Mouse (Mus musculus): Measurements from ENCODE around the gene Gpalpp1. TPM values are rescaled to one million over a fixed set of nuclear protein-coding genes. Genes with fewer than 3 reads are reported as not detected.

The Gpalpp1 gene
- total and polyA plus RNA-seq, 3 experiments, result 12.9 to 25.2 (median 20.2) TPM

DNA sequence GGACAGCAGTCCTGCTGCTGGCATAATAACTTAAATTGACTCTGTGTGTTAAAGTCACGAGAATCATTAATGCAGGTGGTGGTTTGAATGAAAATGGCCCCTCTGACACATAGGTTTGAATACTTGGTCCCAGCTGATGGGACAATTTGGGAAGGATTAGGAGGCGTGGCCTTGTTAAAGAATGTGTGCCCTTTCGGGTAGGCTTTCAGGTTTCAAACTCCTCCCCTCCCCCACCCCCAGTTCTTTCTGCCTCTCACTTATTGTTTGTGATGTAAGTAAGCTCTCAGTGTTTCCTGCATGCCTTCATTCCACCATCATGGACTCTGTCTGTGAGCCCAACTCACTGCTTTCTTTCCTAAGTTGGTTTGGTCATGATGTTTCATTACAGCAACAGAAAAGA is 16.8 kb upstream of the Gpalpp1 start:
- dilution Hi-C loops (cut with MboI; ENCODE audit: extremely low pct_ligation_motif_present, extremely low pct_unique_long_range_greater_than_20kb, low sequenced_read_pairs) (no loop called here), in situ Hi-C loops (cut with MboI; ENCODE audit: low pct_ligation_motif_present, low pct_unique_long_range_greater_than_20kb, low sequenced_read_pairs) (no loop called here)
- H3K4me3 ChIP-seq (replicated peaks in 1 of 3; ENCODE audit: low read depth in 2 of 3, low read length in 2 of 3, poor library complexity in 1 of 3), result no peak overlapping the region
- H3K36me3 ChIP-seq (replicated peaks in 1 of 2; ENCODE audit: control insufficient read depth in 1 of 2, insufficient read depth in 1 of 2, low read length in 1 of 2), result peaks cover 74 to 98% of the 10 kb centered on the region in 2 experiments
- no peaks in the 10 kb centered on the region for H3K27me3 ChIP-seq (replicated peaks)
- H3K79me2 ChIP-seq (replicated peaks; ENCODE audit: control insufficient read depth, extremely low read depth, insufficient read depth, poor library complexity, severe bottlenecking), result peaks cover 16% of the 10 kb centered on the region; the same call in 1 of the 2 replicates
- no peak overlapping the region for H3K27ac ChIP-seq (ENCODE audit: insufficient read depth, low read depth)
- H3K4me1 ChIP-seq (ENCODE audit: control insufficient read depth in 1 of 2, insufficient read depth in 2 of 2), result no peaks in the 10 kb centered on the region
- TF ChIP-seq RAD21 (IDR thresholded peaks at IDR 0.05; ENCODE audit: low read depth, low read length) (no peak), ZC3H11A (IDR thresholded peaks at IDR 0.05; ENCODE audit: low read depth, low read length) (no peak), GABPA (IDR thresholded peaks at IDR 0.05; ENCODE audit: insufficient replicate concordance, low read depth, low read length) (no peak), MEF2A (IDR thresholded peaks at IDR 0.05; ENCODE audit: borderline replicate concordance, low read depth, low read length) (no peak), ZNF384 (IDR thresholded peaks at IDR 0.05; ENCODE audit: low read depth, low read length) (no peak)
- H3K9ac ChIP-seq (ENCODE audit: insufficient read depth, low read depth), result no peak overlapping the region
- H3K4me2 ChIP-seq (ENCODE audit: insufficient read depth, low read depth, poor library complexity, severe bottlenecking), result no peak overlapping the region
- no peak for DNase-seq (ENCODE audit: extremely low read depth)
- H3K9me3 ChIP-seq (replicated peaks; ENCODE audit: low read length), result peaks cover 6% of the 10 kb centered on the region

DNA sequence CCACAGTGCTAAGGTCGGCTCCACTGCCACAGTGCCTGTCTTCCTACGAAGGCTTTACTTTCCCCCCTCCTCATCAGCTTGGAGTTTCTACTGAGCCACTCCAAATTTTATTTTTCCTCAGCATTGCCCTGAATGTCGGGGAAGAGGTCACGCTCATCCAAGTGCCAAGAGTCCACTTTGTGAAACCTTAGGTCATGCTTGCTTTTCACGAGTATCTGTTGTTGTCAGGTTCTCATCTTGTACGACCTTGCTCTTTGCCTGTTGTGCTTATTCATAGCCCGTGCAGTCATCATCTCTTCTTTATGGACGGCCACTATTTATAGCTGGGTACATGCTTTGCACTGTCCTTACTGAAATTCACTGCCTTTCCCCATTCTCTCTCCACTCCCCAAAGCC is 12.1 kb upstream of the Gpalpp1 start:
- Histone ChIP-seq H3K4me1 (ENCODE audit: control insufficient read depth in 1 of 2, insufficient read depth in 2 of 2) (no peaks in the 10 kb centered on the region), H3K9ac (ENCODE audit: insufficient read depth, low read depth) (no peak overlapping the region), H3K79me2 (replicated peaks; ENCODE audit: control insufficient read depth, extremely low read depth, insufficient read depth, poor library complexity, severe bottlenecking) (peaks cover 20% of the 10 kb centered on the region), H3K27ac (ENCODE audit: insufficient read depth, low read depth) (no peak overlapping the region), H3K4me2 (ENCODE audit: insufficient read depth, low read depth, poor library complexity, severe bottlenecking) (no peak overlapping the region), H3K4me3 (replicated peaks in 1 of 3; ENCODE audit: low read depth in 2 of 3, low read length in 2 of 3, poor library complexity in 1 of 3) (no peak overlapping the region), H3K27me3 (replicated peaks) (no peaks in the 10 kb centered on the region), H3K36me3 (replicated peaks in 1 of 2; ENCODE audit: control insufficient read depth in 1 of 2, insufficient read depth in 1 of 2, low read length in 1 of 2) (peaks cover 75 to 97% of the 10 kb centered on the region in 2 experiments), H3K9me3 (replicated peaks; ENCODE audit: low read length) (peaks cover 6% of the 10 kb centered on the region)
- no peak for DNase-seq (ENCODE audit: extremely low read depth)
- in situ Hi-C loops (cut with MboI; ENCODE audit: low pct_ligation_motif_present, low pct_unique_long_range_greater_than_20kb, low sequenced_read_pairs) (no loop called here), dilution Hi-C loops (cut with MboI; ENCODE audit: extremely low pct_ligation_motif_present, extremely low pct_unique_long_range_greater_than_20kb, low sequenced_read_pairs) (no loop called here)
- no peak for TF ChIP-seq E2F4 (IDR thresholded peaks at IDR 0.05; ENCODE audit: insufficient replicate concordance, low read depth, low read length)
- no peak for TF ChIP-seq MAX (IDR thresholded peaks at IDR 0.05; ENCODE audit: low read length)
- TF ChIP-seq MAFK (IDR thresholded peaks at IDR 0.05; ENCODE audit: insufficient replicate concordance, low read length), result no peak
- no peak for TF ChIP-seq ZMIZ1 (IDR thresholded peaks at IDR 0.05; ENCODE audit: low read depth, low read length)
- no peak for TF ChIP-seq PAX5 (IDR thresholded peaks at IDR 0.05; ENCODE audit: low read length)

DNA sequence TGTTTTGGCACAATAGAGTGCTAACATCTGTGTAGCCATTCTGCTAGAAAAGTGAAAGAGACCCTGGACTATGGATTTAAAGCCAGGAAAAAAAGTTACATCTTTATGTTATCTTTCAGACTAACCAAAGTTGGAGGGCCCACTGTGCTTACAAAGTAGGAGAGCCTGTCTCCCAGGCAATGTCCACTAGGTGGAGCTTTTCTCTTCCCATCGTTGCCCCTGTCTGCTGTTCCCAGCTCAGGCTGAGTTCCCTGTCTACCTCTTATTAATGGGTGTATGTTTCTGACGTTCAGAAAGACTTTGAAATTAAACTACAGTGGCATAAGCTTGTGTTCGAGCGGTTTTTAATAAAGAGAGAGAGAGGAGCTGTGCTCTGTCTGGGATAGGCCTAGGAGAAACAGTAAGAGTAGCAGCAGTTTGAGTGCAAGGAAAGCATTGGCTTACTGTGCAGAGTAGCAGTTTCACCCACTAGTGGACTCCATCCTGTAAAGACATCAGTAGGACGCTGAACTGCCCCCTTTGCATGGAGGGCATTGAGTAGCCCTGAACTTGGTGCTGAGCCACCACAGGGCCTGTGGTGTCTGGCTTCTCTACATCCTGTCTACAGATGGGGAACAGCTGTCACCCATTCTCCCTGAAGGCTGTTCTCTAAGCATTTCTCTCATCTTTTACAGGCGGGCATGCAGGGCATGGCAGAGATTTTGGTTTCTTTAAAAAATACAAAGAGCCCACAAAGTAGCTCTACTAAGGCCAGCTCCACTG is 11.5 kb upstream of the Gpalpp1 start:
- no peak overlapping the region for H3K4me2 ChIP-seq (ENCODE audit: insufficient read depth, low read depth, poor library complexity, severe bottlenecking)
- DNase-seq (ENCODE audit: extremely low read depth), result peak; percentile 44
- no peak overlapping the region for H3K9ac ChIP-seq (ENCODE audit: insufficient read depth, low read depth)
- H3K4me3 ChIP-seq (replicated peaks in 1 of 3; ENCODE audit: low read depth in 2 of 3, low read length in 2 of 3, poor library complexity in 1 of 3), result no peak overlapping the region
- no peak overlapping the region for H3K27ac ChIP-seq (ENCODE audit: insufficient read depth, low read depth)
- peaks cover 4% of the 10 kb centered on the region for H3K9me3 ChIP-seq (replicated peaks; ENCODE audit: low read length)
- H3K79me2 ChIP-seq (replicated peaks; ENCODE audit: control insufficient read depth, extremely low read depth, insufficient read depth, poor library complexity, severe bottlenecking), result peaks cover 20% of the 10 kb centered on the region
- H3K4me1 ChIP-seq (ENCODE audit: control insufficient read depth in 1 of 2, insufficient read depth in 2 of 2), result no peaks in the 10 kb centered on the region
- H3K36me3 ChIP-seq (replicated peaks in 1 of 2; ENCODE audit: control insufficient read depth in 1 of 2, insufficient read depth in 1 of 2, low read length in 1 of 2), result peaks cover 75 to 97% of the 10 kb centered on the region in 2 experiments
- in situ Hi-C loops (cut with MboI; ENCODE audit: low pct_ligation_motif_present, low pct_unique_long_range_greater_than_20kb, low sequenced_read_pairs), result no loop called here
- H3K27me3 ChIP-seq (replicated peaks), result no peaks in the 10 kb centered on the region
- dilution Hi-C loops (cut with MboI; ENCODE audit: extremely low pct_ligation_motif_present, extremely low pct_unique_long_range_greater_than_20kb, low sequenced_read_pairs), result no loop called here
- TF ChIP-seq RCOR1 (conservative IDR thresholded peaks at IDR 0.05; ENCODE audit: low read depth, low read length) (no peak), JUND (conservative IDR thresholded peaks at IDR 0.05; ENCODE audit: low read depth, low read length) (no peak), EP300 (IDR thresholded peaks at IDR 0.05; ENCODE audit: low read length) (no peak), CHD2 (IDR thresholded peaks at IDR 0.05; ENCODE audit: low read length) (no peak), TBP (conservative IDR thresholded peaks at IDR 0.05; ENCODE audit: low read depth, low read length) (no peak), RAD21 (IDR thresholded peaks at IDR 0.05; ENCODE audit: low read depth, low read length) (peak; percentile 42), SIN3A (IDR thresholded peaks at IDR 0.05; ENCODE audit: low read length) (no peak), ZKSCAN1 (IDR thresholded peaks at IDR 0.05; ENCODE audit: borderline replicate concordance, low read depth, low read length) (no peak), ELF1 (IDR thresholded peaks at IDR 0.05; ENCODE audit: low read depth, low read length) (no peak), TCF12 (IDR thresholded peaks at IDR 0.05; ENCODE audit: low read depth, low read length) (no peak), IRF4 (IDR thresholded peaks at IDR 0.05; ENCODE audit: low read depth, low read length) (0 out of 2 replicates have a peak, but pooled peaks have one; percentile 19), UBTF (IDR thresholded peaks at IDR 0.05; ENCODE audit: low read depth, low read length) (no peak), SMC3 (IDR thresholded peaks at IDR 0.05; ENCODE audit: low read depth, low read length) (peak; percentile 62), MAZ (IDR thresholded peaks at IDR 0.05; ENCODE audit: low read depth, low read length) (no peak), E2F4 (IDR thresholded peaks at IDR 0.05; ENCODE audit: insufficient replicate concordance, low read depth, low read length) (no peak), MYC (IDR thresholded peaks at IDR 0.05; ENCODE audit: low read depth, low read length) (no peak), HCFC1 (IDR thresholded peaks at IDR 0.05; ENCODE audit: low read depth, low read length) (no peak)
